Mouse (Mus musculus) heart, embryonic 11.5 days (tissue): ENCODE results near the gene Prpf8. TPM values are rescaled to one million over a fixed set of nuclear protein-coding genes. Genes with fewer than 3 reads are reported as not detected.
A peak's percentile ranks its signal among the peaks of the same experiment; 100 is the strongest.

Source experiments
- ATAC-seq: fragments of 200-750 bp; cut with Nextera tagmentation; replicated peaks from 2 replicates; pipeline ENCODE4 v1.8.0; 2017; ENCODE audit warnings: moderate library complexity; ENCODE audit not compliant: insufficient number of reproducible peaks, low FRiP score, low TSS enrichment
- H3K27ac ChIP-seq: fragments of 300-500 bp; sonication (generic); 2 replicates; pipeline ENCODE4 v1.5.1; 2014; ENCODE audit warnings: mild to moderate bottlenecking, low read depth, low read length
- H3K27me3 ChIP-seq: fragments of 300-500 bp; sonication (generic); 2 replicates; pipeline ENCODE4 v1.6.1; 2014; ENCODE audit warnings: mild to moderate bottlenecking, low read length, mixed read lengths; ENCODE audit not compliant: control insufficient read depth, insufficient read depth
- H3K36me3 ChIP-seq: fragments of 300-500 bp; sonication (generic); 2 replicates; pipeline ENCODE4 v1.6.1; 2014; ENCODE audit warnings: mild to moderate bottlenecking, low read length, moderate library complexity, mixed read lengths; ENCODE audit not compliant: control insufficient read depth, insufficient read depth
- H3K4me1 ChIP-seq: fragments of 300-500 bp; sonication (generic); 2 replicates; pipeline ENCODE4 v1.6.1; 2014; ENCODE audit warnings: low read length; ENCODE audit not compliant: control insufficient read depth, insufficient read depth
- H3K4me2 ChIP-seq: fragments of 300-500 bp; sonication (generic); 2 replicates; pipeline ENCODE4 v1.6.1; 2014; ENCODE audit warnings: mild to moderate bottlenecking, moderate library complexity
- H3K4me3 ChIP-seq: fragments of 300-500 bp; sonication (generic); 2 replicates; pipeline ENCODE4 v1.5.1; 2014; ENCODE audit warnings: low read depth, low read length
- H3K9ac ChIP-seq: fragments of 300-500 bp; sonication (generic); 2 replicates; pipeline ENCODE4 v1.6.1; 2014; ENCODE audit warnings: mild to moderate bottlenecking, low read depth, low read length, moderate library complexity
- H3K9me3 ChIP-seq: fragments of 300-500 bp; sonication (generic); replicated peaks from 2 replicates; pipeline ENCODE4 v1.6.1; 2016; ENCODE audit warnings: low read length; ENCODE audit not compliant: control insufficient read depth
- WGBS: fragments of 180-500 bp; shearing (Covaris S2); extraction: QIAGEN DNeasy Blood & Tissue Kit; methylation state at CpG from one replicate; pipeline ENCODE4 v1.1.7; 2014; ENCODE audit not compliant: insufficient replicate concordance; 5-methylcytosine and 5-hydroxymethylcytosine counted together
- microRNA counts: library from miRNA; unstranded; fragments of <30 nt; microRNA quantifications from one replicate; lab custom pipeline; 2015
- microRNA-seq: library from miRNA; unstranded; fragments of <30 nt; microRNA quantifications from one replicate; pipeline ENCODE4, GENCODE M21; 2016; ENCODE audit warnings: borderline number of aligned reads
- polyA plus RNA-seq: library from polyadenylated mRNA; unstranded; fragments of >200 nt; fragmentation: Nextera tagmentation; extraction: Ambion mirVana; gene quantifications from 2 replicates; pipeline ENCODE4 v1.2.1, GENCODE M21; 2014

Gene Prpf8
- polyA plus RNA-seq, 1 experiment from 2014 or later, result 56.1 TPM

DNA sequence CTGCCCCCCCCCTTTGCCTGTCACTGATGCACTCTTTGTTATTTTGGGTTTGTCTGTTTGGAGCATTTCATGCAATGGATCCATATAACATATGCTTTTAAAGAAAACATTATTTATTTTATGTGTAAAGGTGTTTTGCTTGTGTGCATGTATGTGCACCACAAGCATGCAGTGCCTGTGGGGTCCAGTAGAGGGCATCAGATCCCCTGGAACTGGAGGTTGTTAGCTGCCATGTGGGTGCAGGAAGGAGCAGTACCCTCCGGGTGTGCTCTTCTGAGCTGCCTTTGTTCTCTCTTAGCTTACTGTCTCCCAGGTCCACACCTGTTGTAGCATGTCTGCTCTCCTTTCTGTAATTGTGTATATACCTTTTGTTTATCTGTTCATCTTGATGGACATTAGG lies 71.5 kb downstream of the Prpf8 start:
- Histone ChIP-seq H3K4me3 (no peak overlapping the region), H3K27me3 (no peaks in the 10 kb centered on the region), H3K9ac (no peak overlapping the region), H3K4me2 (no peak overlapping the region), H3K36me3 (peaks cover 2% of the 10 kb centered on the region; the same call in 1 of the 2 replicates), H3K27ac (no peak overlapping the region), H3K4me1 (no peaks in the 10 kb centered on the region), H3K9me3 (no peaks in the 10 kb centered on the region)
- ATAC-seq, result no peak
- WGBS, result 93% methylated on average over 1 of the region's 1 CpGs

MicroRNA genes within 50 kb of the gene (microRNA counts, 519-probe panel; counts per million panel counts)
- 6,744 counts per million, percentile 88 among the panel's probes with 10 or more counts for microRNA mmu-miR-22 (lab: Ali Mortazavi, UCI)

Small RNA genes within 50 kb of the gene (microRNA-seq; reads per million reads assigned to microRNA genes)
- gene Mir22 (16,349 reads per million, percentile 97 among the genes with 10 or more reads in this experiment), gene Mir3971 (not detected)

Other genes starting within 250 kb of the Prpf8 start
- gene Rpa1, start 138.5 kb upstream of the Prpf8 start, polyA plus RNA-seq, result 96.3 and 103 TPM in 2 replicates
- gene Smyd4, start 138.4 kb upstream of the Prpf8 start, polyA plus RNA-seq, result 12.3 and 14.7 TPM in 2 replicates
- 50.9 and 55.1 TPM in 2 replicates for gene Serpinf1, start 64.1 kb upstream of the Prpf8 start, polyA plus RNA-seq
- 2.4 and 5.4 TPM in 2 replicates for gene Serpinf2, start 47.2 kb upstream of the Prpf8 start, polyA plus RNA-seq
- 3.6 and 4.0 TPM in 2 replicates for gene Wdr81, start 32.1 kb upstream of the Prpf8 start, polyA plus RNA-seq
- gene Tlcd2, start 25.1 kb upstream of the Prpf8 start, polyA plus RNA-seq, result 14.4 and 16.1 TPM in 2 replicates
- 0.94 and 2.0 TPM in 2 replicates for gene Rilp, start 23.3 kb downstream of the Prpf8 start, polyA plus RNA-seq
- gene Scarf1, start 26.7 kb downstream of the Prpf8 start, polyA plus RNA-seq, result 7.6 and 8.7 TPM in 2 replicates
- gene Slc43a2, start 44.9 kb downstream of the Prpf8 start, polyA plus RNA-seq, result 2.7 and 4.2 TPM in 2 replicates
- 57.1 and 59.7 TPM in 2 replicates for gene Pitpna, start 101.3 kb downstream of the Prpf8 start, polyA plus RNA-seq
- 19.7 and 21.0 TPM in 2 replicates for gene Inpp5k, start 144.2 kb downstream of the Prpf8 start, polyA plus RNA-seq
- gene Myo1c, start 163.7 kb downstream of the Prpf8 start, polyA plus RNA-seq, result 33.0 and 54.5 TPM in 2 replicates
- 90.3 and 97.4 TPM in 2 replicates for gene Crk, start 192.4 kb downstream of the Prpf8 start, polyA plus RNA-seq
- 893 and 924 TPM in 2 replicates for gene Ywhae, start 246.1 kb downstream of the Prpf8 start, polyA plus RNA-seq